Mouse (Mus musculus) heart, adult 2 months (tissue): ENCODE results near the gene Cntn6. TPM values are rescaled to one million over a fixed set of nuclear protein-coding genes. Genes with fewer than 3 reads are reported as not detected.

ENCODE experiments used
- DNase-seq, 2 experiments: peaks; one replicate each; pipeline ENCODE4 v3.0.0; 2021
- H3K27ac ChIP-seq: fragments of 200-600 bp; 2 replicates; pipeline ENCODE4 v1.8.1; 2022
- H3K27me3 ChIP-seq: fragments of 200-500 bp; 2 replicates; pipeline ENCODE4 v1.6.1; 2012; ENCODE audit warnings: mild to moderate bottlenecking, low read length, inconsistent platforms, mixed read lengths; ENCODE audit not compliant: control insufficient read depth, insufficient read depth
- H3K36me3 ChIP-seq: fragments of 200-500 bp; 2 replicates; pipeline ENCODE4 v1.6.1; 2012; ENCODE audit warnings: low read length, inconsistent platforms; ENCODE audit not compliant: control insufficient read depth, insufficient read depth
- H3K4me1 ChIP-seq: fragments of 200-500 bp; 2 replicates; pipeline ENCODE4 v1.6.1; 2011; ENCODE audit warnings: low read length; ENCODE audit not compliant: control insufficient read depth, insufficient read depth
- H3K4me3 ChIP-seq: fragments of 200-600 bp; 2 replicates; pipeline ENCODE4 v1.8.1; 2022
- H3K79me2 ChIP-seq: fragments of 200-500 bp; replicated peaks from 2 replicates; pipeline ENCODE4 v1.6.1; 2012; ENCODE audit warnings: mild to moderate bottlenecking, inconsistent platforms, low read length, moderate library complexity, mixed read lengths; ENCODE audit not compliant: control insufficient read depth, insufficient read depth
- H3K9ac ChIP-seq: fragments of 200-500 bp; 2 replicates; pipeline ENCODE4 v1.6.1; 2012; ENCODE audit warnings: low read depth, mild to moderate bottlenecking, control low read depth, inconsistent platforms, low read length, mixed read lengths
- CTCF ChIP-seq: fragments of 200-600 bp; IDR thresholded peaks from 2 replicates; pipeline ENCODE4 v1.8.1; 2022; ENCODE audit warnings: antibody characterized with exemption, mild to moderate bottlenecking, moderate library complexity
- EP300 ChIP-seq: fragments of 200-500 bp; IDR thresholded peaks from 2 replicates; pipeline ENCODE4 v1.6.1; 2011; ENCODE audit warnings: low read depth, low read length, control low read depth; ENCODE audit not compliant: insufficient read depth
- POLR2A ChIP-seq: fragments of 200-500 bp; IDR thresholded peaks from 2 replicates; pipeline ENCODE4 v1.6.1; 2011; ENCODE audit warnings: mild to moderate bottlenecking, low read depth, low read length, control low read depth; ENCODE audit not compliant: insufficient read depth
- WGBS: fragments of 180-500 bp; shearing (Covaris S2); methylation state at CpG from one replicate; pipeline ENCODE4 v1.1.7; 2018; 5-methylcytosine and 5-hydroxymethylcytosine counted together
- intact Hi-C: fragments of 180-260 bp; cut with DNase I; formaldehyde crosslinking; loops from one replicate; pipeline ENCODE4 v1.15.1; 2025
- polyA plus RNA-seq: library from polyadenylated mRNA; depleted of rRNA; stranded (reverse); fragments of >200 nt; gene quantifications from 2 replicates; pipeline ENCODE4 v1.2.3, GENCODE M21; 2012
- total RNA-seq, 2 experiments: library from RNA; stranded (reverse); gene quantifications; 2 replicates each; pipeline ENCODE4 v1.2.3; 2021

The Cntn6 gene
- total and polyA plus RNA-seq, 3 experiments: not detected

DNA sequence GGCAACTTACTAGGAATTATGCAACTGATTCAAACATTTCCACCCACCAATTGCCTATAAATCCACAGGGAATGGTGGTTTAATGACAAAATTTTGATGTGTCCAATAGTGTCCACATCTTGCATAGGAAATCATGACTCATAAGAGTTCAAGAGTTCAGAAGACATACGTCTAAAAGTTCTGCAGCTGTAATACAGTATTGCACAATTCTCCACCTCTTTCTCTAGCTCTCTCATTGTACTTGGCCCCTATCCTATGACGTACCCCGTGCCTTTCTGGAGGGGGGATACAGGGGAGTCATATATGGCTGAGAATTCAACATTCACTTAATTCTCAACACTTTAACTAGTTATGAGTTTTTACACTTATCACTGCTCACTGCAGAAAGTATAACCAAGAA is 160.9 kb downstream of the Cntn6 start:
- intact Hi-C loops: no loop called here

DNA sequence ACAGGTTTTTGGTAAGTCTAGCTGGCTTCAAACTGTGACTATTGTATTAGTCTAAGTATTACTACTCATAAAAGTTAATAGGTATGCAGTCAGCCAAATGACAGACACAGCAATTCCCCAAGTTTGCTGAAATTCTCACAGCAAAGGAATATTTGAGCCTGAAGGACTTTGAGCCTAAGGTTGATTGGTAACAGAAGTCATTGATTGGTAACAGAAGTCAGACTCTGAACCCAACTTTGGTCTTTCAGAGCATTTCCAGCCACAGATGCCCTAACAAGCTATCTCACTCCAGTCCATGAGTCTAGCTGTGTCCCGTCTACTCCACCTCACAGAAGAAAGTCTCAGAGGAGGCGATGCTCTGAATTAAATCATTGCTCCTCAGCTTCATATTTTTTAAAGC is 176.1 kb downstream of the Cntn6 start:
- Histone ChIP-seq H3K36me3 (no peaks in the 10 kb centered on the region), H3K9ac (no peak overlapping the region), H3K27ac (no peak overlapping the region), H3K79me2 (no peaks in the 10 kb centered on the region), H3K4me1 (no peaks in the 10 kb centered on the region), H3K27me3 (no peaks in the 10 kb centered on the region), H3K4me3 (no peak overlapping the region)
- WGBS: 80% methylated on average over 2 of the region's 2 CpGs
- no peak for TF ChIP-seq CTCF
- no peak for TF ChIP-seq POLR2A
- no peak for TF ChIP-seq EP300
- intact Hi-C loops: no loop called here
- DNase-seq: no peak

More for the DNA sequence above, 160.9 kb downstream of the Cntn6 start:
- H3K79me2 ChIP-seq: no peaks in the 10 kb centered on the region
- H3K27me3 ChIP-seq: no peaks in the 10 kb centered on the region
- no peak overlapping the region for H3K4me3 ChIP-seq
- no peaks in the 10 kb centered on the region for H3K36me3 ChIP-seq
- no peak overlapping the region for H3K27ac ChIP-seq
- no peak overlapping the region for H3K9ac ChIP-seq
- no peak for DNase-seq
- H3K4me1 ChIP-seq: no peaks in the 10 kb centered on the region
- no peak for TF ChIP-seq CTCF
- no peak for TF ChIP-seq EP300
- TF ChIP-seq POLR2A: no peak
- whole genome bisulfite sequencing: 59% methylated on average over 3 of the region's 3 CpGs

- no peaks in the 10 kb centered on the region for H3K36me3 ChIP-seq
- H3K27me3 ChIP-seq: no peaks in the 10 kb centered on the region
- no peak overlapping the region for H3K4me3 ChIP-seq
- TF ChIP-seq CTCF (no peak), EP300 (no peak), POLR2A (no peak)
- DNase-seq: no peak
- intact Hi-C loops: no loop called here
- H3K4me1 ChIP-seq: no peaks in the 10 kb centered on the region
- no peak overlapping the region for H3K27ac ChIP-seq
- no peak overlapping the region for H3K9ac ChIP-seq
- H3K79me2 ChIP-seq: no peaks in the 10 kb centered on the region
Observed at GRCm38 (mm10) chr6:104674249-104674648, 181.7 kb downstream of the Cntn6 start.

- Histone ChIP-seq H3K4me1 (no peaks in the 10 kb centered on the region), H3K4me3 (no peak overlapping the region), H3K9ac (no peak overlapping the region), H3K27ac (no peak overlapping the region), H3K27me3 (no peaks in the 10 kb centered on the region), H3K79me2 (no peaks in the 10 kb centered on the region), H3K36me3 (no peaks in the 10 kb centered on the region)
- 61% methylated on average over 1 of the region's 1 CpGs for WGBS
- TF ChIP-seq POLR2A (no peak), CTCF (no peak), EP300 (no peak)
- DNase-seq: no peak
- intact Hi-C loops: no loop called here
Observed at GRCm38 (mm10) chr6:104679809-104680495, 187.4 kb downstream of the Cntn6 start.

DNA sequence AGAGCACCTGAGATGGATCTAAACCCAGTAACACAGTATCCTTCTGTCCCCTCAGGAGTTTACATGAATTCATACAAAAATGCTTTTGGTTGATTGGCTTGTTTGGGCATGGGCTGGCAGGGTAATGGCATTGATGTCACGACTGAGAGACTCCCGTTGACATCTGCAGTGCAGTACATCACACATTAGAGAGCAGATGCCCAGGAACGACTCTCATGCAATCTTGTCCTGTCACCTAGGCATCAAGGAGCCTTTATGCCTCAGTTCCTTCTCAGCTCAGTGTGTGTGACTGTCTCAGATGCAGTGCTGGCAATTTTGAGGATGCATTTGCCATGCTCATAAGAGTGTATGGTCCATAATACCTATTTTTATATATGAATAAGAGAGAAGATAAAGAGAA is 195.4 kb downstream of the Cntn6 start:
- no peak overlapping the region for H3K9ac ChIP-seq
- DNase-seq: no peak
- no peaks in the 10 kb centered on the region for H3K79me2 ChIP-seq
- intact Hi-C loops: no loop called here
- no peak overlapping the region for H3K27ac ChIP-seq
- no peaks in the 10 kb centered on the region for H3K4me1 ChIP-seq
- TF ChIP-seq EP300 (no peak), CTCF (no peak), POLR2A (no peak)
- H3K27me3 ChIP-seq: no peaks in the 10 kb centered on the region
- no peak overlapping the region for H3K4me3 ChIP-seq
- 68% methylated on average over 3 of the region's 3 CpGs for WGBS
- H3K36me3 ChIP-seq: no peaks in the 10 kb centered on the region

- intact Hi-C loops: no loop called here
- H3K79me2 ChIP-seq: no peaks in the 10 kb centered on the region
- no peaks in the 10 kb centered on the region for H3K4me1 ChIP-seq
- H3K27me3 ChIP-seq: no peaks in the 10 kb centered on the region
- no peaks in the 10 kb centered on the region for H3K36me3 ChIP-seq
- H3K4me3 ChIP-seq: no peak overlapping the region
- no peak overlapping the region for H3K9ac ChIP-seq
- H3K27ac ChIP-seq: no peak overlapping the region
- 76% methylated on average over 6 of the region's 6 CpGs for WGBS
- TF ChIP-seq EP300 (no peak), CTCF (no peak), POLR2A (no peak)
- DNase-seq: no peak
Observed at GRCm38 (mm10) chr6:104688439-104689125, 196.0 kb downstream of the Cntn6 start.
